Mouse (Mus musculus) layer of hippocampus, postnatal 14 days (tissue): ENCODE measurements around the gene Klhdc8b. TPM values are rescaled to one million over a fixed set of nuclear protein-coding genes. Genes with fewer than 3 reads are reported as not detected.

ENCODE experiments used
- DNase-seq, 2 experiments: peaks; one replicate each; pipeline ENCODE4 v3.0.0; 2021 to 2022; ENCODE audit warnings: low spot score in 2 of 2, mixed read lengths in 1 of 2
- long read RNA-seq, 2 experiments: library from polyadenylated mRNA; stranded (forward); transcript quantifications; one replicate each; pipeline ENCODE4 v2.0.0; 2021
- total RNA-seq, 2 experiments: library from RNA; stranded (reverse); gene quantifications; 2 replicates each; pipeline ENCODE4 v1.2.3; 2021

Gene Klhdc8b
- 10 to 100 TPM; 17.5 to 18.4 TPM for total RNA-seq
- long read RNA-seq, experiment 1, transcript Klhdc8b-201 (6 exons, 1,897 nt), result major isoform, 7 of 11 reads
- long read RNA-seq, experiment 1, partial matches to known transcripts, result 0 of 11 reads
- long read RNA-seq, experiment 1, other reads (novel, unspliced or antisense), result 4 of 11 reads
- long read RNA-seq, experiment 2, transcript Klhdc8b-201 (6 exons, 1,897 nt), result major isoform, 15 of 31 reads
- long read RNA-seq, experiment 2, partial matches to known transcripts, result 4 of 31 reads
- long read RNA-seq, experiment 2, other reads (novel, unspliced or antisense), result 12 of 31 reads

- no peak for DNase-seq
Measured at GRCm38 (mm10) chr9:108461181-108461631, at the start of gene Klhdc8b. Gene Klhdc8b (minus strand): TSS chr9:108461581.

- DNase-seq, result no peak
Measured at GRCm38 (mm10) chr9:108508776-108509175, 47.4 kb upstream of the Klhdc8b start.

- peak; percentile 91 to 96 for DNase-seq
Measured at GRCm38 (mm10) chr9:108507619-108508434, 46.4 kb upstream of the Klhdc8b start, which contains the start of gene Qars. Gene Qars (plus strand): TSS chr9:108507706.

GRCm38 (mm10) chr9:108506901-108507300 is 45.5 kb upstream of the Klhdc8b start:
- no peak for DNase-seq

GRCm38 (mm10) chr9:108499943-108500342 is 38.6 kb upstream of the Klhdc8b start:
- DNase-seq, result no peak

GRCm38 (mm10) chr9:108499231-108499630 is 37.9 kb upstream of the Klhdc8b start:
- no peak for DNase-seq

- DNase-seq, result no peak
Measured at GRCm38 (mm10) chr9:108494905-108495304, 33.5 kb upstream of the Klhdc8b start.

DNA sequence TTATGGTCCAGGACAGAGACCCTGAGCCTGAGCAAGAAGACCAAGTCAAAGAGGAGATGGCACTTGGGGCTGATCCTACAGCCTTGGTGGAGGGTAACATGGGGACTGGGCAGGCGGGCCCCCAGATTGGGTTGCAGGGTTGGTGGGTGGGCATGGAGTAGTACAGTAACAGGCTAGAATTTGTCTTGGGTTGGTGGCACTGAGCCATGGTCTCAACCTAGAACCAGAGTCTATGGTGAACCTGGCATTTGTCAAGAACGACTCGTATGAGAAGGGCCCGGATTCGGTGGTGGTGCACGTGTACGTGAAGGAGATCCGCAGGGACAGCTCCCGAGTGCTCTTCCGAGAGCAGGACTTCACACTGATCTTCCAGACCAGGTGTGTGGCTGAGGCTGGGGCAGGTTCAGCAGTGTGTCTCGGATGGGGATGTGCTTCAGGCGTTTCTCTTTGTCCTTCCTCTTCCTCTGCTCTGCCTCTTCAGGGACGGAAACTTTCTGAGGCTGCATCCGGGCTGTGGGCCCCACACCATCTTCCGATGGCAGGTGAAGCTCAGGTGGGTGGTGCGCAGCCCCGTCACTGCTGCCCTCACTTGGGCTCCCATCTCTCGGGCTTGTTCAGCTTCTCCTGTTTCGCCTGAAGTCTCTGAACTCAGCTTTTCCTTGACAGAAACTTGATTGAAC is 32.9 kb upstream of the Klhdc8b start:
- no peak for DNase-seq

DNA sequence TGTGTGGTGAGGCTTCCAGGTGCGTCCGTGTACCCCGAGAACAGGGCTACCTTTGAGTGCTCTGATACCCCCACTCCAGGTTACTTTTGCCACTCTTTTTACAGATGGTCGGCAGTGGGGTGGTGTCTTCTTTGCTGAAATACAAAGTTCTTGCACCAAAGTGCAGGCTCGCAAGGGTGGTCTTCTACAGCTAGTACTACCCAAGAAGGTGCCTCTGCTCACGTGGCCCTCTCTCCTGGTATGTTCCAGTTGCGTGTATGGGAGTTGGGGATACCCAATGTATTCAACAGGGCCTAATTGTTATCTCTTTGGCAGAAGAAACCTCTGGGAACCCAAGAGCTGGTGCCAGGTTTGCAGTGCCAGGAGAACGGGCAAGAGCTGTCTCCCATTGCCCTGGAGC is 31.9 kb upstream of the Klhdc8b start:
- DNase-seq, result no peak

DNA sequence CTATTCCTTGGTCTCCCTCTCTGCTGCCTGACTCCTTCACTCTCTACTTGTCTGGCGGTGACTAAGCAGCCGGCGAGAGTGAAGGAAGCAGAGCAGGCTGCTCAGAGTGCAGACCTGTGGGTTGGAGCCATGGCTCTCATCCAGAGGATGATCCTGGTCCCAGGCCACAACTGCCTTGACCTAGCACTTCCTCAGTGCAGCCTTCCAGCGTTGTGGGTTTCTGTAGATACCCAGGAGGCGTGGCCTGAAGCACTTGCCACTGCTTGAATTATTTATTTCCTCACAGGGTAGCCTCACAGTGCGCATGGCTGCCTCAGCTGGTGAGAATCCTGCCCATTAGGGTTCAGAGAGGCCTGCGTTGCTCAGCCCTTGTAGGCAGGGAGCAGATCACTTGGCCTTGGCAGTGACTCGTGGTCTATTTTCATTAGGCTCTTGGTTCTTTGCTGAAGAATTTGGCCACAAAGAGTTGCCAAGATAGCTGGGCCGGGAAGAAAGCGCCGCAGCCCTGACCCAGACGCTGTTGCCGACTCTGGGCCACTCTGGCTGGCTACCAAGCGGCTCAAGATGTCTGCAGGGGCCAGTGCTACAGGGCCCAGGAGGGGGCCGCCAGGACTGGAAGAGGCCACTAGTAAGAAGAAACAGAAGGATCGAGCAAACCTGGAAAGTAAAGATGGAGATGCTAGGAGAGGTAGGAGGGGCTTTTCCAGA is 30.8 kb upstream of the Klhdc8b start:
- DNase-seq, result peak in 1 of 2 experiments; percentile 39

DNA sequence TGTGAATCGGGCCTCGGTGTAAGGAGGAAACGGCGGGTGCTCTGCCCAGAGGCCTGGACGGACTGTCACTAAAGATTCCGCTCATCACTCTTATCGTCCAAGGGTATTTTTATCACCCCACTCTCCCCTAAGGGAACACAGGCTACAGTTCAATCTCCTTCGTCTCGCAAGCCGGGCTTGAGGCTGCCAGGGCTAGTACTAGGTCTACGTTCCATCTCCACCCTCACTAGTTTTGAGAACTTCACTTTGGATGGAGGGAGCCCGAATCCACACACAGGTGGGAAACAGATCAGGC is 29.9 kb upstream of the Klhdc8b start:
- no peak for DNase-seq

DNA sequence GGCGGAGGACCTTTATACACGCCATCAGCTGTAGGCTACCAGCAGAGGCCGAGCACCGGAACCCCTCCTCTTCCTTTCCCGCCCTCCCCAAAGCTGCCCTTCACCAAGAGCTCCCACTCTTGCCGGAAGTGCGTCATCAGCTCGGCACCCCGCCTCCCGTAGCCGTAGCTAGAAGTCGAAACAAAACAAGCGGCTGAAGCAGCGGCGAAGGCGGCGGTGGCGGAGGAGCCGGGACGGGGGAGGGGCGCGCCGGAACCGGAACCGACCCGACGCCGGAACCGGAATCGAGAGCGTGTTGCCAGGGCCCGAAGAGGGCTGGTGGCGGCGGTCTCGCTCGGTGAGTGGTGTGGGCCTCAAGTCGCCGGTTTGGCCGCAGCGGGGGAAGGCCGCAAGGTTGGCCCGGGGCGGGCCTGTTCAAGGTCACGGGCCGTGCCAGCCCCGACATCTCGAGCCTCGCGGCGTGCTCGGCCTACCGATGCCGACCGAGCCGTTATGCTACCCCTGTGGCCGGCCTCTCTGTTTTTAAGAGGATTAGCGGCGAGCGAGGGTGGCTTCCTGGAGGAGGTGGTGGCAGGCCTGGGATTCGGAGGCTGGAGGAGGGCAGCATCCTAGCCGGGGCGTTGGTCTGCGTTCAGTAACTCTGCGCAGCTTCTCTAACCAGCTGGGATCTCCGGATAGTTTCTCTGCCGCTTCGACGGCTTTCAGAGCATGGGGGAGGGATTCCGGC is 29.3 kb upstream of the Klhdc8b start, which contains the start of gene Usp19:
Gene Usp19 (plus strand): TSS at position 44 of the 727 bp plus-strand sequence.
- DNase-seq, result peak; percentile 93 to 96

GRCm38 (mm10) chr9:108489702-108490558 is 28.5 kb upstream of the Klhdc8b start:
- peak in 1 of 2 experiments; percentile 28 for DNase-seq

DNA sequence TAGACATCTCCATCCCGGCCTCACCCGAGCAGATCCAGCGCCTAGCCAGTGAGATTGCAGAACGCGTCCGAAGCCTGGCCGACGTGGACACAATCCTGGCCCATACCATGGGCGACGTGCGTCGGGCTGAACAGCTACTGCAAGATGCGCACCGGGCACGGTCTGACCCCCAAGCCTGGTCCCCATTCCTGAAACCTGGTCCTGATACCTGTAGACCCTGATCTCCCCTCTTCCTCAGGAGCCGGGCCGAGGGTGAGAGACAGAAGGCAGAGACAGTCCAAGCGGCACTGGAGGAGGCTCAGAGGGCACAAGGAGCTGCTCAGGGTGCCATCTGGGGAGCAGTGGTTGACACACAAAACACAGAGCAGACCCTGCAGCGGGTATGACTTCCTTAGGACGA is 27.8 kb upstream of the Klhdc8b start:
- no peak for DNase-seq

- no peak for DNase-seq
Measured at GRCm38 (mm10) chr9:108488403-108488802, 27.0 kb upstream of the Klhdc8b start.

- DNase-seq, result no peak
Measured at GRCm38 (mm10) chr9:108486973-108487530, 25.7 kb upstream of the Klhdc8b start.

GRCm38 (mm10) chr9:108485301-108485875 is 24.0 kb upstream of the Klhdc8b start:
- DNase-seq, result no peak

DNA sequence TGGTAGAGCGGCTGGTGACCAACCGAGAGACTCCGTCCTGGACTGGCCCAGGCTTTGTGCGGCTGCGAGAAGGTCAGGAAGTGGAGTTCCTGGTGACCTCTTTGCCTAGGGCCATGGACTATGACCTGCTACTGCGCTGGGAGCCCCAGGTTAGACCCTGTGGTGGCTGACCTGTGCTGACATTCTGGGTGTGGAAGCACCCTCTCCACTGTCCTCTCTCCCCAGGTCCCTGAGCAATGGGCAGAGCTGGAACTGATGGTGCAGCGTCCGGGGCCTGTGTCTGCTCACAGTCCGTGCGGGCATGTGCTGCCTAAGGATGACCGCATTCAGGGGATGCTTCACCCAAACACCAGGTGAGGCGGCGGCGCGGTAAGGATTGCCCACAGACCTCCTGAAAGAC is 22.6 kb upstream of the Klhdc8b start:
- no peak for DNase-seq
